ENCODE assay signal across 8 mouse cellular contexts in the genomic region with DNA sequence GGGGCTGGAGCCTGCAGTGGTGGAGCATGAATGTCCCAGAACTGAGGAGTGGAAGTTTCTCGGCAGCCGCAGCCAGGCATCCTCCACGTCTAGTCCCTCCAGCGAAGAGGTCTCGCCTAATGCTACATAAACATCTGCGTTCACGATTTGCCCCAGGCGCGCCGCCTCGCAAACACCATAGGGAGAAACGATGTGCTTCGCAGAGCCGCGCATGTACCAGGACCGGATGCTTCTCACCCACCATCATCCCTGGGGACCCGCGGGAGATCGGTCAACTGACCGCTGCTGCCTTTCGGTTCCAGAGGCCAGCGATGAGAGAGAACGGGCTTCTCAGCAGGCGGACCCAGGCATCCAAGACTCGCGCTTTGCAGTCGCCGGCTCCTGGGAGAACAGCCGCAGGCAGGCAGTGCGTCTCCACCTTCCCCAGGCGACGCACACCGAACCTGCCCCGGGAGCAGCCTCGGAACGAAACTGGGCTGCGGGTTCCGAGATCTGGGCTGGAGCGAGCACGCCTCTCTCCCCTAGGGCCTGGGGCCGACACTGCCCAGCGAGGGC. TPM values are rescaled to one million over a fixed set of nuclear protein-coding genes. Genes with fewer than 3 reads are reported as not detected.
DNase-seq lines count a peak whose midpoint lies in the region; ATAC-seq lines count a peak whose summit lies in the region.

No protein-coding gene starts in this region.

- peak overlapping the region; percentile 94 for H3K27ac ChIP-seq in forebrain, embryonic 16.5 days (ENCODE audit: low read length)
- peak overlapping the region; percentile 40; the same call in 1 of the 2 replicates for H3K27ac ChIP-seq in hindbrain, embryonic 11.5 days (ENCODE audit: low read depth, low read length)
- no peak overlapping the region for H3K27ac ChIP-seq in liver, embryonic 13.5 days

- peak; percentile 32 to 47 for DNase-seq in layer of hippocampus, postnatal 25 days (ENCODE audit: extremely low spot score in 1 of 2, low spot score in 1 of 2)
- no peak for DNase-seq in layer of hippocampus, adult 9-11 months
- peak; percentile 52 for DNase-seq in brain, adult 2 months (ENCODE audit: low read depth, low spot score)
- peak; percentile 71 for DNase-seq in hindbrain, embryonic 11.5 days (ENCODE audit: low spot score)
- no peak for DNase-seq in liver, embryonic 13.5 days
- DNase-seq in retina, embryonic 14.5 days (ENCODE audit: low spot score): peak; percentile 65
- DNase-seq in thymus, postnatal 14 days: no peak

- peak overlapping the region; percentile 98 for H3K9ac ChIP-seq in forebrain, embryonic 16.5 days (replicated peaks; ENCODE audit: low read depth, low read length)
- H3K9ac ChIP-seq in hindbrain, embryonic 11.5 days (ENCODE audit: low read depth, low read length): peak overlapping the region; percentile 88
- no peak overlapping the region for H3K9ac ChIP-seq in liver, embryonic 13.5 days

- H3K36me3 ChIP-seq in forebrain, embryonic 16.5 days (ENCODE audit: control insufficient read depth, insufficient read depth): no peaks in the 10 kb centered on the region
- H3K36me3 ChIP-seq in hindbrain, embryonic 11.5 days (ENCODE audit: control insufficient read depth, insufficient read depth, low read length): no peaks in the 10 kb centered on the region
- no peaks in the 10 kb centered on the region for H3K36me3 ChIP-seq in liver, embryonic 13.5 days

- no peak for ATAC-seq in forebrain, embryonic 16.5 days
- ATAC-seq in hindbrain, embryonic 11.5 days (ENCODE audit: low FRiP score): peak; percentile 13; the same call in 1 of the 2 replicates
- ATAC-seq in liver, embryonic 13.5 days (ENCODE audit: low read depth): no peak

- H3K4me1 ChIP-seq in forebrain, embryonic 16.5 days (replicated peaks; ENCODE audit: control insufficient read depth, insufficient read depth, low read length): peaks cover 31% of the 10 kb centered on the region
- H3K4me1 ChIP-seq in hindbrain, embryonic 11.5 days (replicated peaks; ENCODE audit: control insufficient read depth, insufficient read depth, low read length): no peaks in the 10 kb centered on the region
- H3K4me1 ChIP-seq in liver, embryonic 13.5 days (replicated peaks): peaks cover 7% of the 10 kb centered on the region

- peak overlapping the region; percentile 92 for H3K4me3 ChIP-seq in forebrain, embryonic 16.5 days (replicated peaks; ENCODE audit: low read length)
- H3K4me3 ChIP-seq in hindbrain, embryonic 11.5 days (ENCODE audit: low read depth, low read length): peak overlapping the region; percentile 65
- peak overlapping the region; percentile 54 for H3K4me3 ChIP-seq in liver, embryonic 13.5 days (replicated peaks)

- no peaks in the 10 kb centered on the region for H3K9me3 ChIP-seq in forebrain, embryonic 16.5 days (ENCODE audit: control insufficient read depth, low read length)
- no peaks in the 10 kb centered on the region for H3K9me3 ChIP-seq in hindbrain, embryonic 11.5 days (ENCODE audit: control insufficient read depth, low read length)
- H3K9me3 ChIP-seq in liver, embryonic 13.5 days (replicated peaks): no peaks in the 10 kb centered on the region

- peak overlapping the region; percentile 91 for H3K4me2 ChIP-seq in forebrain, embryonic 16.5 days (ENCODE audit: low read length)
- peak overlapping the region; percentile 88 for H3K4me2 ChIP-seq in hindbrain, embryonic 11.5 days (replicated peaks; ENCODE audit: low read depth, low read length)
- H3K4me2 ChIP-seq in liver, embryonic 13.5 days: peak overlapping the region; percentile 69

- H3K27me3 ChIP-seq in forebrain, embryonic 16.5 days (replicated peaks; ENCODE audit: control insufficient read depth, insufficient read depth, low read length): no peaks in the 10 kb centered on the region
- H3K27me3 ChIP-seq in hindbrain, embryonic 11.5 days (ENCODE audit: control insufficient read depth, insufficient read depth, low read length): peaks cover 2% of the 10 kb centered on the region; the same call in 1 of the 2 replicates
- H3K27me3 ChIP-seq in liver, embryonic 13.5 days: peaks cover 72% of the 10 kb centered on the region

- under 1% methylated on average over 42 of the region's 42 CpGs for WGBS in forebrain, embryonic 16.5 days
- WGBS in hindbrain, embryonic 11.5 days: 0% methylated on average over 42 of the region's 42 CpGs
- under 1% methylated on average over 42 of the region's 42 CpGs for WGBS in liver, embryonic 13.5 days (ENCODE audit: insufficient replicate concordance)

RNA-seq across cellular contexts. Expression of gene Klhl29, which starts 1.8 kb away (rescaled TPM):
- 10 to 100 TPM; 37.5 to 39.5 TPM for total RNA-seq in layer of hippocampus, postnatal 25 days (2021)
- 5.3 and 7.3 TPM in 2 replicates for polyA plus RNA-seq in forebrain, embryonic 16.5 days (2015; fragmentation: Nextera tagmentation; extraction: Ambion mirVana)
- polyA plus RNA-seq in hindbrain, embryonic 11.5 days (2014; fragmentation: Nextera tagmentation; extraction: Ambion mirVana): 2.2 and 2.6 TPM in 2 replicates
- 0.05 TPM in 2 replicates for polyA plus RNA-seq in liver, embryonic 13.5 days (2015; fragmentation: Nextera tagmentation; extraction: Ambion mirVana)

Comparison
In these comparisons a context has a peak if more than half of its experiments do, and no peak if none do; other contexts are left out.
1. DNase-seq: peak in layer of hippocampus, postnatal 25 days (2 of 2), brain, adult 2 months (single experiment), hindbrain, embryonic 11.5 days (single experiment) and retina, embryonic 14.5 days (single experiment); none in layer of hippocampus, adult 9-11 months (single experiment), liver, embryonic 13.5 days (single experiment) and thymus, postnatal 14 days (single experiment).
2. Peak in every context shown above with its lines, with median percentiles within 50 percentile points of each other: H3K4me2 ChIP-seq and H3K4me3 ChIP-seq.